Mouse (Mus musculus): ENCODE data around the gene Gss.

DNA sequence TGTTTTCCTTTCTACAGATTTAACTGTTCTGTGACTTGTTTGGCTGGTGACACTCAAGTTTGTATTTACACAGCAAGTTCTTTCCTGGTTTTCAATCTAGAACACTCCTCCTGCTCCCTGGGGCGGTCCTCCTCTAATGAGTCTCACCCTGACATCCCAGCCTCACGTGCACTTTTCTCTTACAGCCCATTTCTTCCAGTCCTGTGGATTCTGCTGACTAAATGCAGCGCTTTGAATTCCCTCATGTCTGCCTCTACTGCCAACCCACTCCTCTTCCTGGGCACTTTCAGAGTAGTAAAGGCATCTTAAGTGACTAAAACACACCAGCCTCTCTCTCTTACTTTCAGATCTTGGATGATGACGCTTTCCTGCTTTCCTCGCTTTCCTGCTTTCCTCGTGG is 934 bp downstream of the Gss start:
- no peak for TF ChIP-seq EP300 (IDR thresholded peaks at IDR 0.05; ENCODE audit: low read depth)
- no peak for TF ChIP-seq CTCF (IDR thresholded peaks at IDR 0.05; ENCODE audit: low read depth)
